Mouse (Mus musculus) MEL (cell line): ENCODE measurements around the gene Tmem266.

Source experiments
- CHD1 ChIP-seq: IDR thresholded peaks from 2 replicates; pipeline ENCODE4 v1.6.1; 2012; ENCODE audit warnings: low read depth, mild to moderate bottlenecking, inconsistent platforms, low read length, improper control_type of control experiment
- CHD2 ChIP-seq: IDR thresholded peaks from 2 replicates; pipeline ENCODE4 v1.6.1; 2011; ENCODE audit warnings: low read length, improper control_type of control experiment
- CTCF ChIP-seq, 3 experiments: IDR thresholded peaks in 2 of 3; conservative IDR thresholded peaks in 1 of 3; 2 replicates each; pipeline ENCODE4 v1.5.1; 2011 to 2012; ENCODE audit warnings: low read length in 3 of 3, low read depth in 2 of 3, mild to moderate bottlenecking in 2 of 3, improper control_type of control experiment in 1 of 3, inconsistent platforms in 1 of 3, mixed read lengths in 1 of 3, moderate library complexity in 1 of 3; ENCODE audit not compliant: control insufficient read depth in 1 of 3, insufficient read depth in 1 of 3, poor library complexity in 1 of 3, severe bottlenecking in 1 of 3
- ELF1 ChIP-seq: IDR thresholded peaks from 2 replicates; pipeline ENCODE4 v1.6.1; 2014; ENCODE audit warnings: low read depth, mild to moderate bottlenecking, inconsistent platforms, low read length, improper control_type of control experiment, moderate library complexity
- EP300 ChIP-seq, 2 experiments: IDR thresholded peaks; 2 replicates each; pipeline ENCODE4 v1.6.1; 2011; ENCODE audit warnings: improper control_type of control experiment in 2 of 2, low read length in 2 of 2, low read depth in 1 of 2, mild to moderate bottlenecking in 1 of 2
- GABPA ChIP-seq: IDR thresholded peaks from 2 replicates; pipeline ENCODE4 v1.6.1; 2012; ENCODE audit warnings: low read depth, mild to moderate bottlenecking, inconsistent platforms, low read length, improper control_type of control experiment, moderate library complexity
- GATA1 ChIP-seq: IDR thresholded peaks from 2 replicates; pipeline ENCODE4 v1.6.1; 2011; ENCODE audit warnings: low read depth, low read length, improper control_type of control experiment
- MAFK ChIP-seq: IDR thresholded peaks from 2 replicates; pipeline ENCODE4 v1.6.1; 2011; ENCODE audit warnings: low read depth, mild to moderate bottlenecking, low read length, improper control_type of control experiment, borderline replicate concordance
- POLR2A ChIP-seq, 2 experiments: IDR thresholded peaks; 2 replicates each; pipeline ENCODE4 v1.6.1; 2011 to 2012; ENCODE audit warnings: low read length in 2 of 2, mild to moderate bottlenecking in 2 of 2, control low read depth in 1 of 2, improper control_type of control experiment in 1 of 2, low read depth in 1 of 2, moderate library complexity in 1 of 2; ENCODE audit not compliant: control insufficient read depth in 1 of 2, insufficient read depth in 1 of 2, poor library complexity in 1 of 2
- SMC3 ChIP-seq: IDR thresholded peaks from 2 replicates; pipeline ENCODE4 v1.6.1; 2011; ENCODE audit warnings: low read depth, low read length, improper control_type of control experiment
- TAL1 ChIP-seq: IDR thresholded peaks from 2 replicates; pipeline ENCODE4 v1.6.1; 2012; ENCODE audit warnings: mild to moderate bottlenecking, inconsistent platforms, low read length, moderate library complexity, mixed read lengths
- USF1 ChIP-seq: IDR thresholded peaks from 2 replicates; pipeline ENCODE4 v1.6.1; 2014; ENCODE audit warnings: low read depth, mild to moderate bottlenecking, inconsistent platforms, low read length, improper control_type of control experiment, moderate library complexity
- ZC3H11A ChIP-seq: IDR thresholded peaks from 2 replicates; pipeline ENCODE4 v1.6.1; 2012; ENCODE audit warnings: low read depth, mild to moderate bottlenecking, inconsistent platforms, low read length, improper control_type of control experiment

DNA sequence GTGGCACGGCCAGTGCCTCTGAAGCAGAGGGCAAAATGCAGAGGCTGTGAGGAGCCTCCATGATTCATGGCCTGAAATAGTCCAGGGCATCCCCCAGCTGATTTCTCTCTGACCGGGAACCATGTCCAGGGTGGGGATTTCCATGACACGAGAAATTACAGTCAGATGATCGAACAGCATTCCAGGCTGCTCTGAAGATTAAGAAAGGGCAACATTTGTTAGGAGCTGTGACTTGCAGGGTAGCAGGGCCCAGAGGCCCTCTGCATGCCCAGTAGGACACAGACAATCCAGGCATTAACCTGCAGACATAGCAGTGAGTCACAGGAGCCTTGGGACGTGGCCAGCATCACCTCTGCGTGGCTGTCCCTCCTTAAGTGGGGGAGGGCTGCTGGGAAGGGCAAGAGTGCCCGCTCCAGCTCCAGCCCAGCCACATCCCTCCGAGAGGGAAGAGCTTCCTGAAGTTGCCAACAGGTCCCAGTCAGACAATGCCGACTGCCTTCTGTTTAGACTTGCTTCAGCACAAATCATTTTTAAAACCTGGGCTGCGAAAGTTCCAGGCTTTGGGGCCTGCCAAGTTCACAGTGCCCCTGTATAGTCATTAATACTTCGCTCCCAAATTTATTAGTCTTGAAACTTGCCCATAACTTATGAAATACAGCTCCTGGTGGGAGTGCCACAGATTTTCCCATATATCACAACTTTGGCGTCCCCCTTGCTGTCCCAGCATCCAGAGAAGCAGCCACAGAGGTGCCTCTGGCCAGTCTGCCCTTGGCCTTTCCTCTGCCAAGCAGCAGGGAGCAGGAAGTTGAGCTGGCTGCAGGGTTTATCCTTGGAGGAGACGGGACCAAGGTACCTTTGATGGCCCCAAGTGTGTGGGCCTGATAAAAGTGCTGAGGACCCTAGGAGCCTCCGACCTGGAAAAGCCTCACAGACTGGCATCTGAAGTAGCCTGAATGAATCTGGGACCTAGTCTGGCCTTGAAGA, 105.9 kb downstream of the Tmem266 start:
- TF ChIP-seq ELF1: no peak
- no peak for TF ChIP-seq USF1
- TF ChIP-seq GATA1: no peak
- TF ChIP-seq CTCF (IDR thresholded peaks at IDR 0.05 in 2 of 3, conservative IDR thresholded peaks at IDR 0.05 in 1 of 3; ENCODE audit: control insufficient read depth in 1 of 3, insufficient read depth in 1 of 3, low read depth in 2 of 3, low read length in 3 of 3, poor library complexity in 1 of 3, severe bottlenecking in 1 of 3): no peak
- no peak for TF ChIP-seq POLR2A (IDR thresholded peaks at IDR 0.05; ENCODE audit: control insufficient read depth in 1 of 2, insufficient read depth in 1 of 2, low read depth in 1 of 2, low read length in 2 of 2, poor library complexity in 1 of 2)
- no peak for TF ChIP-seq ZC3H11A
- TF ChIP-seq EP300 (IDR thresholded peaks at IDR 0.05; ENCODE audit: low read depth in 1 of 2, low read length in 2 of 2): no peak
- TF ChIP-seq CHD2: no peak
- TF ChIP-seq GABPA: no peak
- TF ChIP-seq CHD1: no peak
- no peak for TF ChIP-seq SMC3
- TF ChIP-seq MAFK: no peak
- TF ChIP-seq TAL1: no peak
